Mouse (Mus musculus) hindbrain, embryonic 11.5 days (tissue): ENCODE measurements around the gene Eefsec. TPM values are rescaled to one million over a fixed set of nuclear protein-coding genes. Genes with fewer than 3 reads are reported as not detected.

Experiments used
- ATAC-seq: fragments of 200-750 bp; cut with Nextera tagmentation; 2 replicates; pipeline ENCODE4 v1.8.0; 2017; ENCODE audit warnings: mild to moderate bottlenecking, moderate TSS enrichment, moderate library complexity; ENCODE audit not compliant: low FRiP score
- DNase-seq: peaks from one replicate; pipeline ENCODE4 v3.0.0-alpha.2; 2015; ENCODE audit warnings: low spot score
- H3K27ac ChIP-seq: fragments of 300-500 bp; sonication (generic); 2 replicates; pipeline ENCODE4 v1.5.1; 2014; ENCODE audit warnings: mild to moderate bottlenecking, low read depth, low read length
- H3K27me3 ChIP-seq: fragments of 300-500 bp; sonication (generic); 2 replicates; pipeline ENCODE4 v1.6.1; 2014; ENCODE audit warnings: mild to moderate bottlenecking, low read length, moderate library complexity, mixed read lengths; ENCODE audit not compliant: control insufficient read depth, insufficient read depth
- H3K36me3 ChIP-seq: fragments of 300-500 bp; sonication (generic); 2 replicates; pipeline ENCODE4 v1.6.1; 2014; ENCODE audit warnings: mild to moderate bottlenecking, low read length, moderate library complexity, mixed read lengths; ENCODE audit not compliant: control insufficient read depth, insufficient read depth
- H3K4me1 ChIP-seq: fragments of 300-500 bp; sonication (generic); replicated peaks from 2 replicates; pipeline ENCODE4 v1.6.1; 2014; ENCODE audit warnings: low read length, mixed read lengths; ENCODE audit not compliant: control insufficient read depth, insufficient read depth
- H3K4me2 ChIP-seq: fragments of 300-500 bp; sonication (generic); replicated peaks from 2 replicates; pipeline ENCODE4 v1.6.1; 2014; ENCODE audit warnings: mild to moderate bottlenecking, low read depth, low read length
- H3K4me3 ChIP-seq: fragments of 300-500 bp; sonication (generic); 2 replicates; pipeline ENCODE4 v1.5.1; 2014; ENCODE audit warnings: low read depth, low read length
- H3K9ac ChIP-seq: fragments of 300-500 bp; sonication (generic); 2 replicates; pipeline ENCODE4 v1.6.1; 2014; ENCODE audit warnings: low read depth, low read length
- H3K9me3 ChIP-seq: fragments of 300-500 bp; sonication (generic); 2 replicates; pipeline ENCODE4 v1.6.1; 2016; ENCODE audit warnings: low read length; ENCODE audit not compliant: control insufficient read depth
- WGBS: fragments of 180-500 bp; shearing (Covaris S2); extraction: QIAGEN DNeasy Blood & Tissue Kit; methylation state at CpG from one replicate; pipeline ENCODE4 v1.1.7; 2014; 5-methylcytosine and 5-hydroxymethylcytosine counted together
- polyA plus RNA-seq: library from polyadenylated mRNA; unstranded; fragments of >200 nt; fragmentation: Nextera tagmentation; extraction: Ambion mirVana; gene quantifications from 2 replicates; pipeline ENCODE4 v1.2.1, GENCODE M21; 2014

The Eefsec gene
- polyA plus RNA-seq, 1 experiment from 2014 or later, result 41.9 TPM

- ATAC-seq, result no peak
- Histone ChIP-seq H3K9ac (no peak overlapping the region), H3K27ac (no peak overlapping the region), H3K4me1 (no peaks in the 10 kb centered on the region), H3K27me3 (no peaks in the 10 kb centered on the region), H3K4me2 (no peak overlapping the region), H3K4me3 (no peak overlapping the region), H3K36me3 (no peaks in the 10 kb centered on the region), H3K9me3 (no peaks in the 10 kb centered on the region)
- 88% methylated on average over 4 of the region's 4 CpGs for WGBS
- DNase-seq, result no peak
These were observed 140.1 kb downstream of the Eefsec start for GRCm38 (mm10) chr6:88306100-88306746.

- no peak overlapping the region for H3K4me3 ChIP-seq
- H3K27me3 ChIP-seq, result no peaks in the 10 kb centered on the region
- 59% methylated on average over 7 of the region's 7 CpGs for WGBS
- H3K9ac ChIP-seq, result no peak overlapping the region
- no peaks in the 10 kb centered on the region for H3K9me3 ChIP-seq
- DNase-seq (no peak), ATAC-seq (no peak)
- H3K36me3 ChIP-seq, result no peaks in the 10 kb centered on the region
- H3K27ac ChIP-seq, result no peak overlapping the region
- no peaks in the 10 kb centered on the region for H3K4me1 ChIP-seq
- no peak overlapping the region for H3K4me2 ChIP-seq
These were observed 145.1 kb downstream of the Eefsec start for GRCm38 (mm10) chr6:88301234-88301633.

GRCm38 (mm10) chr6:88299491-88299890, 146.8 kb downstream of the Eefsec start:
- H3K36me3 ChIP-seq, result no peaks in the 10 kb centered on the region
- H3K4me1 ChIP-seq, result no peaks in the 10 kb centered on the region
- WGBS, result 35% methylated on average over 2 of the region's 2 CpGs
- H3K9ac ChIP-seq, result no peak overlapping the region
- H3K27me3 ChIP-seq, result no peaks in the 10 kb centered on the region
- H3K4me2 ChIP-seq, result no peak overlapping the region
- no peak for ATAC-seq
- no peak overlapping the region for H3K27ac ChIP-seq
- H3K9me3 ChIP-seq, result no peaks in the 10 kb centered on the region
- DNase-seq, result no peak
- no peak overlapping the region for H3K4me3 ChIP-seq

GRCm38 (mm10) chr6:88292274-88292909, 153.9 kb downstream of the Eefsec start:
- H3K27me3 ChIP-seq, result no peaks in the 10 kb centered on the region
- H3K9ac ChIP-seq, result no peak overlapping the region
- WGBS, result 81% methylated on average over 4 of the region's 4 CpGs
- H3K4me3 ChIP-seq, result no peak overlapping the region
- no peak overlapping the region for H3K27ac ChIP-seq
- H3K4me2 ChIP-seq, result no peak overlapping the region
- no peaks in the 10 kb centered on the region for H3K4me1 ChIP-seq
- no peaks in the 10 kb centered on the region for H3K9me3 ChIP-seq
- ATAC-seq (no peak), DNase-seq (no peak)
- H3K36me3 ChIP-seq, result no peaks in the 10 kb centered on the region

- Histone ChIP-seq H3K4me2 (no peak overlapping the region), H3K27ac (no peak overlapping the region), H3K4me1 (no peaks in the 10 kb centered on the region), H3K27me3 (no peaks in the 10 kb centered on the region), H3K4me3 (no peak overlapping the region), H3K9me3 (no peaks in the 10 kb centered on the region), H3K9ac (no peak overlapping the region), H3K36me3 (no peaks in the 10 kb centered on the region)
- DNase-seq (no peak), ATAC-seq (no peak)
- 73% methylated on average over 6 of the region's 6 CpGs for WGBS
These were observed 156.1 kb downstream of the Eefsec start for GRCm38 (mm10) chr6:88290129-88290766.

GRCm38 (mm10) chr6:88278141-88278540, 168.2 kb downstream of the Eefsec start:
- Histone ChIP-seq H3K4me3 (no peak overlapping the region), H3K9ac (no peak overlapping the region), H3K27me3 (no peaks in the 10 kb centered on the region), H3K4me2 (no peak overlapping the region), H3K36me3 (no peaks in the 10 kb centered on the region), H3K4me1 (no peaks in the 10 kb centered on the region), H3K27ac (no peak overlapping the region), H3K9me3 (no peaks in the 10 kb centered on the region)
- ATAC-seq, result no peak
- 93% methylated on average over 2 of the region's 2 CpGs for WGBS
- no peak for DNase-seq

- Histone ChIP-seq H3K4me3 (no peak overlapping the region), H3K27me3 (no peaks in the 10 kb centered on the region), H3K4me1 (no peaks in the 10 kb centered on the region), H3K27ac (no peak overlapping the region), H3K9ac (no peak overlapping the region), H3K36me3 (no peaks in the 10 kb centered on the region), H3K9me3 (no peaks in the 10 kb centered on the region), H3K4me2 (no peak overlapping the region)
- no peak for ATAC-seq
- no peak for DNase-seq
- 91% methylated on average over 4 of the region's 4 CpGs for WGBS
These were observed 169.1 kb downstream of the Eefsec start for GRCm38 (mm10) chr6:88277242-88277641.

GRCm38 (mm10) chr6:88276221-88276620, 170.1 kb downstream of the Eefsec start:
- DNase-seq (no peak), ATAC-seq (no peak)
- H3K4me2 ChIP-seq, result no peak overlapping the region
- WGBS, result 86% methylated on average over 4 of the region's 4 CpGs
- no peaks in the 10 kb centered on the region for H3K27me3 ChIP-seq
- H3K9ac ChIP-seq, result no peak overlapping the region
- no peak overlapping the region for H3K4me3 ChIP-seq
- no peak overlapping the region for H3K27ac ChIP-seq
- H3K9me3 ChIP-seq, result no peaks in the 10 kb centered on the region
- H3K4me1 ChIP-seq, result no peaks in the 10 kb centered on the region
- no peaks in the 10 kb centered on the region for H3K36me3 ChIP-seq

- Histone ChIP-seq H3K4me3 (no peak overlapping the region), H3K4me1 (no peaks in the 10 kb centered on the region), H3K27ac (no peak overlapping the region), H3K9ac (no peak overlapping the region), H3K36me3 (no peaks in the 10 kb centered on the region), H3K9me3 (no peaks in the 10 kb centered on the region), H3K4me2 (no peak overlapping the region), H3K27me3 (no peaks in the 10 kb centered on the region)
- ATAC-seq (no peak), DNase-seq (no peak)
- WGBS, result 92% methylated on average over 6 of the region's 6 CpGs
These were observed 171.7 kb downstream of the Eefsec start for GRCm38 (mm10) chr6:88274623-88275022.
